Mouse (Mus musculus) lung, embryonic 14.5 days (tissue): Measurements from ENCODE around the gene Ndrg2. TPM values are rescaled to one million over a fixed set of nuclear protein-coding genes. Genes with fewer than 3 reads are reported as not detected.

Experiments
- ATAC-seq: fragments of 200-750 bp; cut with Nextera tagmentation; 2 replicates; pipeline ENCODE4 v1.8.0; 2017; ENCODE audit warnings: mild to moderate bottlenecking, moderate TSS enrichment, moderate library complexity; ENCODE audit not compliant: insufficient read depth
- DNase-seq: peaks from one replicate; pipeline ENCODE4 v3.0.0-alpha.2; 2015
- H3K27ac ChIP-seq: fragments of 300-500 bp; sonication (generic); 2 replicates; pipeline ENCODE4 v1.5.1; 2014; ENCODE audit warnings: low read depth, mild to moderate bottlenecking, moderate library complexity
- H3K27me3 ChIP-seq: fragments of 300-500 bp; sonication (generic); 2 replicates; pipeline ENCODE4 v1.6.1; 2014; ENCODE audit warnings: low read length, control low read depth; ENCODE audit not compliant: insufficient read depth
- H3K36me3 ChIP-seq: fragments of 300-500 bp; sonication (generic); 2 replicates; pipeline ENCODE4 v1.6.1; 2014; ENCODE audit warnings: control low read depth; ENCODE audit not compliant: insufficient read depth
- H3K4me1 ChIP-seq: fragments of 300-500 bp; sonication (generic); 2 replicates; pipeline ENCODE4 v1.6.1; 2014; ENCODE audit warnings: antibody characterized with exemption, control low read depth; ENCODE audit not compliant: insufficient read depth
- H3K4me2 ChIP-seq: fragments of 300-500 bp; sonication (generic); 2 replicates; pipeline ENCODE4 v1.6.1; 2014; ENCODE audit warnings: mild to moderate bottlenecking
- H3K4me3 ChIP-seq: fragments of 300-500 bp; sonication (generic); 2 replicates; pipeline ENCODE4 v1.5.1; 2014; ENCODE audit warnings: low read depth, low read length
- H3K9ac ChIP-seq: fragments of 300-500 bp; sonication (generic); 2 replicates; pipeline ENCODE4 v1.6.1; 2014
- H3K9me3 ChIP-seq: fragments of 300-500 bp; sonication (generic); 2 replicates; pipeline ENCODE4 v1.6.1; 2016; ENCODE audit warnings: low read depth, low read length, control low read depth
- CTCF ChIP-seq: IDR thresholded peaks from 2 replicates; pipeline ENCODE4 v1.5.1; 2016; ENCODE audit warnings: antibody characterized with exemption, low read depth
- WGBS: fragments of 180-500 bp; shearing (Covaris S2); extraction: QIAGEN DNeasy Blood & Tissue Kit; methylation state at CpG from one replicate; pipeline ENCODE4 v1.1.7; 2014; 5-methylcytosine and 5-hydroxymethylcytosine counted together
- polyA plus RNA-seq: library from polyadenylated mRNA; unstranded; fragments of >200 nt; fragmentation: Nextera tagmentation; extraction: Ambion mirVana; gene quantifications from 2 replicates; pipeline ENCODE4 v1.2.1, GENCODE M21; 2014

The Ndrg2 gene
- polyA plus RNA-seq, 1 experiment from 2014 or later, result 22.7 TPM

DNA sequence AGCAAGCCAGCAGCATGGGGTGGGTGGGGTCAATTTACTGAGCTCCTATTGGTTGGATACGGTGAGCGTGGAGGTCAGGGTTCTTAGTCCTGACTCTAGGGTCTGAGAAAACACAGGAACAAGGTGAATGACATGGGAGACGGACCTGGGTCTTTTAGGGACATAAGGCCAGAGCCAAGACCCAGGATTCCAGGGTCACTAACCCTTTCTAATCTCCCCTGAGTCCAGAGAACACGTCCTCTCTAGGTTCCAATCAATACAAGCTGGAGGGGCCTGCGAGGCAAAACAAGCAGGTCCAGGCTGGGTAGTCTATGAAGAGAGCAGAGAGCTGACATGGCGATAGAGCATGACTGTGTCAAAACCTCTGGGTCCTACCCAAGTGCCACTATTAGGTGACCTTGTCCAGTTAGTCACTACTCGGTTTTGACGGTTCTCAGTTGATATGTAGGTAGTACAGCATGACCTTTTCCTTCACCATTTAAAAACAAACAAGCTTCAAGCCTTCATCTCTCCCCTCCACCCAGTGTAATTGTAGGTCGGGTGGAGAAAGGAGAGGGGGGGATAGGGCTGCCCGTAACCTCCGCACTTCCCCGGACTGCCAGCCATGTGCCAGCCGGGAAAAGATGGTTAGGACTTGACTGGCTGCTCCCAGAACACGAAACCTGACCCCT, 1.4 kb downstream of the Ndrg2 start:
- H3K9ac ChIP-seq, result peak overlapping the region; percentile 64
- no peak for DNase-seq
- H3K4me3 ChIP-seq, result peak overlapping the region; percentile 57
- TF ChIP-seq CTCF, result no peak
- no peaks in the 10 kb centered on the region for H3K9me3 ChIP-seq
- peaks cover 6% of the 10 kb centered on the region for H3K4me1 ChIP-seq
- peak overlapping the region; percentile 100 for H3K4me2 ChIP-seq
- no peaks in the 10 kb centered on the region for H3K27me3 ChIP-seq
- no peak overlapping the region; the same call in 1 of the 2 replicates for H3K27ac ChIP-seq
- WGBS, result 12% methylated on average over 14 of the region's 14 CpGs
- ATAC-seq, result peak; percentile 18; the same call in 1 of the 2 replicates
- H3K36me3 ChIP-seq, result no peaks in the 10 kb centered on the region

DNA sequence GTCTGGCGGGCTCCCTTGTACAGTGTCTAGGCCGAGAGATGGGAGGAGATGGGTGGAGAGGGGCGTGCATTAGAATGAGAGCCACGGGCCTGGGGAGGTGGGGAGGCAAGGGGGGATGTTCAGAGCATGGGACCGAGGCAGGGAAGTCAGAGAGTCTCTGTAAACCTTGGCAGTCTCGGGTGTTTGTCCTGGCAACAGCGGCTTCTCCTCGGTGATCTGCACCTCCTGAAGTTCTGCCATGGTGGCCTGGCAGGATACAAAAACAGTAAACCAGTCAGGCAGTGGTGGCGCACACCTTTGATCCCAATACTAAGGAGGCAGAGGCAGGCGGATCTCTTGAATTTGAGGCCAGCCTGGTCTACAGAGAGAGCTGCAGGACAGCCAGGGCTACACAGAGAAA, 2.7 kb downstream of the Ndrg2 start:
- Histone ChIP-seq H3K36me3 (no peaks in the 10 kb centered on the region), H3K9me3 (no peaks in the 10 kb centered on the region), H3K4me1 (peaks cover 6% of the 10 kb centered on the region), H3K9ac (no peak overlapping the region), H3K27ac (no peak overlapping the region), H3K4me2 (no peak overlapping the region), H3K27me3 (no peaks in the 10 kb centered on the region), H3K4me3 (no peak overlapping the region)
- ATAC-seq, result no peak
- WGBS, result 81% methylated on average over 10 of the region's 10 CpGs
- DNase-seq, result no peak
- TF ChIP-seq CTCF, result no peak

DNA sequence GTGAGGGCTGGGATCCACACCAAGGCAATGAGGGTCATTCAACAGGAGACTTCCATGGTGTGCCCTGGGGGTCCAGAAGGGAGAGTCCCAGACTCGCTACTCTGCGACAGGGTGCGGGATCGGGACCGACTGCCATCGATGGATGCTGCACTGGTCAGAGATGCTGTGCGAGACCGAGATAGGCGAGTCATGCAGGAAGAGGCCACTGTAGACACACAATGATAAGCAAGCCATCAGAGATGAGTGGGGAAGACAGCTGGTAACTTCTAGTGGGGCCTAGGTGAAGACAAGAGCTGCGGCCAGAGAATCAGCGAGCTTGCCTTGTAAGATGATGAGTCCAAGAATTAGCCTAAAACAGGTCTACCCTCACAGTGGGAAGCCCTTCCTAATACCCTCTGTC, 7.9 kb downstream of the Ndrg2 start:
- Histone ChIP-seq H3K27me3 (no peaks in the 10 kb centered on the region), H3K4me1 (no peaks in the 10 kb centered on the region), H3K4me2 (no peak overlapping the region), H3K27ac (no peak overlapping the region), H3K9ac (no peak overlapping the region), H3K36me3 (no peaks in the 10 kb centered on the region), H3K4me3 (no peak overlapping the region), H3K9me3 (no peaks in the 10 kb centered on the region)
- DNase-seq (no peak), ATAC-seq (no peak)
- TF ChIP-seq CTCF, result no peak
- 90% methylated on average over 11 of the region's 11 CpGs for WGBS

DNA sequence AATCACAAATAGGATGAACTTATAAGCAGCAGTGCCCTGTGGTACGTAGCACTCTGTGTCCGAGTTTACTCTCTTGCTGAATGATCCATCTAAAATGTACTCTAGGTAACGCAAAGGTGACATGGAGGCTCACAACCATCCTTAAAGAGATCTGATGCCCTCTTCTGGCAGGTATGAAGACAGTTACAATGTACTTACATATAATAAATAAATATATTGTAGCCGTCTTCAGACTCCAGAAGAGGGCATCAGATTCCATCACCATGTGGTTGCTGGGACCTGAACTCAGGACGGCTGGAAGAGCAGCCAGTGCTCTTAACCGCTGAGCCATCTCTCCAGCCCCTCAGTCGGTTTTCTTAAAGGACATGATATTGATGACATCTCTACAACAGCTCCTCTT, 9.3 kb downstream of the Ndrg2 start:
- peak; percentile 32 for DNase-seq

DNA sequence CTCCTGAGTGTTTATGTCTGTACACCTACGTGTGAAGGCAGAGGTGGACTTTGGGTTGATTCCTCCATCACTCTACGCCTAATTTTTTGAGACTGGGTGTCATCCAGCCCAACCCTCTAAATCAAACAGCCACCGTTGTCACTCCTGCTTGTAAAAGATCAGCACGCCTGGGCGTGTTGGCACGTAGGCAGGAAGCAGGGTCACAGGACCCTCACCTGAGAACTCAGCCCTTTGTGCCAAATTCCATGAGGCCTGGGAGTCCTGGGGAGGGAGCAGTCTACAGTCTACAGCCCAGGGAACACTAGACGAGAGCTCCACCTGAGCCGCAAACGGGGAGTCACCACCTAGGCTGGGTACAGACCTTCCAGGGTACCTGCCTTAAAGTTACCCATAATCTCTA, 10.2 kb downstream of the Ndrg2 start:
- no peaks in the 10 kb centered on the region for H3K27me3 ChIP-seq
- no peaks in the 10 kb centered on the region for H3K36me3 ChIP-seq
- no peak overlapping the region for H3K4me3 ChIP-seq
- ATAC-seq, result peak; percentile 26; the same call in 1 of the 2 replicates
- no peak for TF ChIP-seq CTCF
- WGBS, result 71% methylated on average over 9 of the region's 9 CpGs
- no peak overlapping the region for H3K9ac ChIP-seq
- no peak overlapping the region for H3K27ac ChIP-seq
- H3K4me1 ChIP-seq, result no peaks in the 10 kb centered on the region
- H3K9me3 ChIP-seq, result no peaks in the 10 kb centered on the region
- no peak for DNase-seq
- no peak overlapping the region for H3K4me2 ChIP-seq

More for the DNA sequence above, 9.3 kb downstream of the Ndrg2 start:
- no peak for ATAC-seq
- no peak overlapping the region for H3K27ac ChIP-seq
- H3K9ac ChIP-seq, result no peak overlapping the region
- TF ChIP-seq CTCF, result peak; percentile 50
- 57% methylated on average over 7 of the region's 7 CpGs for WGBS
- no peaks in the 10 kb centered on the region for H3K4me1 ChIP-seq
- no peaks in the 10 kb centered on the region for H3K36me3 ChIP-seq
- H3K4me3 ChIP-seq, result no peak overlapping the region
- H3K4me2 ChIP-seq, result no peak overlapping the region
- no peaks in the 10 kb centered on the region for H3K9me3 ChIP-seq
- no peaks in the 10 kb centered on the region for H3K27me3 ChIP-seq

DNA sequence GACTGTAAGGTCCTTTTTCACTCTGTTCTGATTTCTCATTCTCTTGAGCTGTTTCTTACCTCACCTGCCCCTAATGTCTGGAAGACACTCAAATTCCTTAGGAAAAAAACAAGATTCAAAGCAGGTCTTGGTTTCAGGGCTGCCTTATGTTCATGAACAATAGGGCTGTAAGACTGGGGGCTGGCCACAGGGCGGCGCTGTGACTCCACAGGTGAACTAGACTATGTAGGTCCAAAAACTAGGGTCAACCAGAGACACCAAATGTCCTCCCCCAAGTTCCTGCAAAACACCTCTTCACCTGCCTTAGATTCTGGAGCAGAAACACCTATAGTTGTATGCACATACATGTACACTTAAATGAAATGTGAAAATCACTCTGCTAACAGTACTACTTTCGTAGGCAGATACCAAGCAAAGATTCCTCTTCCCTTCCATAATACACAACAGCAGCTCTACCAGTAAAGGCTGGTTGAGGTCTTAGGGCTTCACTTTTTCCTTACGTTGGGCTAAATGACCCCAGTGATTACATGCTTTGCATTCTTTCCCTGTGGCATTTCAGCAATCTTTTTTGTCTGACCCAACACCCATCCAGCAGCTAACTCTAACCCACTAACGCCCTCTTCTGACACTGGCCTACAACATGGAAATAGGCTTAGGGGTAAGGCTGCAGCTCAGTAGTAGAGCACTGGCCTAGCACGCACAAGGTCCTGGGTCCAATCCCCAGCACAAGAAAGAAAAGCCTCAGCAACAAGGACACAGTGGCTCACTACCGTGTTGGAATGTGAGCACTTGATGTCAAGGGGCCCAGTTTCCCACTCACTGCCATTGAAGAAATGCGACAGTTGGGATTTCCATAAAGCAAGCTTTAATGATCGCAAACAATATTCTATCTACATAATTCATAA, 10.9 kb downstream of the Ndrg2 start:
- DNase-seq (peak; percentile 88), ATAC-seq (peak; percentile 72)
- H3K36me3 ChIP-seq, result no peaks in the 10 kb centered on the region
- no peak overlapping the region for H3K4me2 ChIP-seq
- TF ChIP-seq CTCF, result peak; percentile 94
- H3K27ac ChIP-seq, result no peak overlapping the region; the same call in 1 of the 2 replicates
- no peak overlapping the region for H3K9ac ChIP-seq
- H3K27me3 ChIP-seq, result no peaks in the 10 kb centered on the region
- no peaks in the 10 kb centered on the region for H3K9me3 ChIP-seq
- WGBS, result 47% methylated on average over 9 of the region's 9 CpGs
- no peak overlapping the region for H3K4me3 ChIP-seq
- no peaks in the 10 kb centered on the region for H3K4me1 ChIP-seq

DNA sequence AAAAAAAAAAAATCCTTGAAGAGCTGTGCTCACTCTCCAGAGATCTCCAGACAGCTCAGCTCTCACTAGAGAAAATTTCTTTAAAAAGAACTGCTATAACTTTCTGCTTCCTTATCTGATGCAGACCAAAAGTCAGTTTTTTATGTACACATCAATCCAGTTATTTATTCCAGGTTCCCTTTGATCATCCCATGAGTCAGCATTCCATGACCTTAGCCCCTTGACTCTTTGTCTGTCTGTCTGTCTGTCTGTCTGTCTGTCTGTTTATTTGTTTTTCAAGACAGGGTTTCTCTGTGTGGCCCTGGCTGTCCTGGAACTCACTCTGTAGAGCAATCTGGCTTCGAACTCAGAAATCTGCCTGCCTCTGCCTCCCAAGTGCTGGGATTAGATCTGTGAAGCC, 14.6 kb downstream of the Ndrg2 start:
- H3K4me2 ChIP-seq, result no peak overlapping the region
- no peak for DNase-seq
- no peak overlapping the region for H3K4me3 ChIP-seq
- no peaks in the 10 kb centered on the region for H3K36me3 ChIP-seq
- no peak for ATAC-seq
- no peak for TF ChIP-seq CTCF
- no peaks in the 10 kb centered on the region for H3K9me3 ChIP-seq
- 81% methylated on average over 1 of the region's 1 CpGs for WGBS
- no peaks in the 10 kb centered on the region for H3K4me1 ChIP-seq
- no peak overlapping the region for H3K27ac ChIP-seq
- H3K9ac ChIP-seq, result no peak overlapping the region
- H3K27me3 ChIP-seq, result no peaks in the 10 kb centered on the region
